Mouse (Mus musculus) CD4-positive, CD25-positive, alpha-beta regulatory T cell, adult 2 months (primary cell): Measurements from ENCODE around the gene Pacs2.

Source experiments
- DNase-seq: peaks from one replicate; pipeline ENCODE4 v3.0.0-alpha.2; 2012; ENCODE audit warnings: low read depth, low spot score

Gene Pacs2

DNA sequence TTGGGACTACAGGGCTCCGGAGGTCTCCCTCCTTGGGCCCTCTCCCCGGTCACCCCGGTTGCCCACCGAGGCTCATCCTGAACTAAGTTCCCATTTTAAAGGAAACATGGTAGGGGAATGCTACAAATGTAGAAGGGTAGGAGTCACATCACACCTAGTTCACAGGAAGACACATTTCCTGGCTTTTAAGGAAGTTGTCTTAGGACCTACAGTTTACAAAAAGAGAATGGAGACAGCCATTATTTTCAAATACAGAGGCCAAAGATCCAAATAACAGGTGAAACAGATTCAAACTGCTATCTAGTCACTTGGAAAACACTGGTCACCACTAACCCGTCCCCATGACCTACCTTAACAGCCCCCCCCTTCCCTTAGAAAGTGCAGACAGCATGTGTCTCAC is 1.9 kb upstream of the Pacs2 start:
- no peak for DNase-seq

- no peak for DNase-seq
Measured at GRCm38 (mm10) chr12:113013021-113013491, 1.3 kb upstream of the Pacs2 start.

DNA sequence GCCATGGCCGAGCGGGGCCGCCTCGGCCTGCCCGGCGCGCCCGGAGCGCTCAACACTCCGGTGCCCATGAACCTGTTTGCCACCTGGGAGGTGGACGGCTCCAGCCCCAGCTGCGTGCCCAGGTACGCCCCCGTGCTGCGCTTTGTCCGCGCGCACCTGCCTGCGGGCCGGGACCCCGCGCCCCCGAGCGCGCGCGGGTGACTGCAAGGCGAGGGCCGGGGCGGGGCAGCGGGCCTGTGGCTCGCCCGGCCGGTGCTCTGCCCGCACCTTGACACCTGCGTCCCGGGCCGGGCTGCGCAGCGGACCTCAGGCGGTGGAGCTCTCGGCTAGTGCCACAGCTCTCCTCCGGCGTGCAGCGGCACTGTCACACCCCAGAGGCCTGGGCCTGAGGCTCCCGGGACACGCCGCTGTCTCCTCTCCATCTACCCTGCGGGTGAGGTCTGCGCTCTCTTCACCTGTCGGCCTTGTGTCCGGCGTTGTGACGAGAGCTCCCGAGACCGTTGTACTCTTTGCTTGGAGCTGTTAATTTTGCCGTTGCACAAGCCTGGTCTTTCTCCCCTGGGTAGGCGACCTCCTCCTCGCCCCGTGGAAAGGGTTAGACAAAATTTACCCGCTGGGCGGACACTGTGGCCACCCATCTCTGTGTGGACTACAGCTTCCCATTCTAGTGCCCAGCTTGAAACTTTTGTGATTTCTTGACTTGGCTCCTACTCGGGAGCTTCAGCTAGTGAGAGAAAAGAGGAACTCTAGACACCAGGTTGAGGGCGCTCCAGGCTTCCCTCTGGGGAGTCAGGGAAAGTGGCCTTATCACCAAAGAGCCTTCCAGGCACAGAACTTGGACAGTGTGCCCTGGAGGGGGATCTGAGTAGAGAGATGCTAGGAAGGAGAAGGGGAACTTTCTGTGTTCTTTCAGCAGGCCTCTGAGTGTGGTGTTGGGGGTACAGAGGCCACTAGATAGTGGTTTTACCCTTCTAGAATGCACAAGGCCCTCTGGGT is 551 bp downstream of the Pacs2 start:
- peak; percentile 58 for DNase-seq

DNA sequence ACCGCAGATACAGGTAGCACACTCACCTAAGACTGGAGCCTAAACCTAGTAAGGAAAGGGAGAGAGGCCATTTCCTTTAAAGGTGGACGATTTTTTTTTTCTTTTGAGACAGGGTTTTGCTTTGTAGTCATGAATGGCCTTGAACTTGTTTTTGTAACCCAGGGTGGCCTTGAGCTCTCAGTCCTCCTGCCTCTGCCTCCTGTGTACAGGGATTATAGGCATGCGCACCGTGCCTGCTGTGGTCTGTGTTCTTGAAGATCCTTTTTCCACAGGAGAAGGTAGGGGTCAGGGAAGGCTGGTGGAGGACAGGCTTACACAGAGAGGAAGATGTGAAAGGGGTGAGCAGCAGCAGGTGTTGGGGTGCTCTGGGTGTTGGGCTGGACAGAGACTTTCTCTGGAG is 1.6 kb downstream of the Pacs2 start:
- no peak for DNase-seq

DNA sequence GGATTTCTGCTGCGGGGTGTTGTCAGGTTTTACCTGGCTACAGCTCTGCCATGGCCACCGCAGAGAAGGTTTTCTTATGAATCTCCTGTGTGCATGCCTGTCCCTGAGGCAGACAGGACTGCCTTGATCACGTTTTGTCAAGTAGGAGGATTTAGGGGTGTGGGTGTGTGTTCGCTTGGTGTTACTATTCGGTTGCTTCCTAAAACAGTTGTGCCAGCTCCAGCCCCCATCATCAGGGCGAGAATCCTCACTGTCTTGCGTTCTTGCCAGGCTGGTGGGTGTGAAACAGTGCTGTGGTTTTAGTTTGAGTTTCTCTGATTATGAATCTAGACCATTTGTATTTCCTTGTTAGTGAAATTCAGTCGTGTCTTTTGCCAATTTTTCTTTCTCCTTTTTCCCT is 2.7 kb downstream of the Pacs2 start:
- no peak for DNase-seq

DNA sequence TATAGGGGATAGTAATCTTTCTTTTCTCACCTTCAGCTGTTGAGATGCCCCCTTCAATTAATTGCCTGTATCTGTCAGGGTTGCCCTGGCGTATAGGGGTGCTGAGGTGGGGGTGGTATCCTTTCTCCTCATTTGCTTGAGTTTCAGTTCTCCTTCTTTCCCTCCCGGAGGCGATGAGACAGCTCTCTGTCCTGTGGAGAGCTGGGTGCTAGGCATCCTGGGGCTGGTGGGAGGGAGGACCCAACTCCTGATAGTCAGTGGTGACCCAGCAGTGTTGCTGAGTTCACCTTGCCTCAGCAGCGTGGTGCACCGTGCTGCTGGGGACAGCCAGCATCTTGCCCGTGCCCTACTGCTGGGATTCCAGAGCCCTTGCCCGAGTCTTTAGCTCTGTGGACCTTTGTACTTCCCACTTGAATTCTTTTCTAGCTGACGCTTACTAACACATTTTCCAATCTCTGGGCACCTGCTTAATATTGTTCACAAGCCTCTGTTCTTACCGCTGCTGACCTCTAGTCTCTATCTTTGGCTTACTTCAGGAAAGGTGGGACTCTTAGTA is 3.2 kb downstream of the Pacs2 start:
- no peak for DNase-seq

- DNase-seq: no peak
Measured at GRCm38 (mm10) chr12:113018763-113019162, 4.5 kb downstream of the Pacs2 start.

DNA sequence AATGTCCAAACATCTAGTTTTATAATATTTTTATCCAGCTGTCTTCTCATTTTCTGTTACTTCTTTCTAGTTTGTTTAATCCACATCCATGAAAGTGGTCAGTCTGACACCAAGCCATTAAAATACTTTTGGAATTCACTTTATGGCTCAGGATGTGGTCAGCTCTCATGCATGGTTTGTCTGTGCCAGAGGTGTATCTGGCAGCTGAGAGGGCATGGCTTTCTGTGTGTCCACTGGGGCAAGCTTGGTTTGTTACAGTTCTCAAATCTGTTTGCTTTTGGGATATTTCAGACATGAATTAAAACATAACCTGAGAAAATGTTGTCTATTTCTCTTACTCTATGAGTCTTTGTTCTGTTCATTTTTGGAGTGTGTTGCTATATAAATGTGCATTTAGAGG is 7.2 kb downstream of the Pacs2 start:
- DNase-seq: no peak

GRCm38 (mm10) chr12:113023082-113023481 is 8.8 kb downstream of the Pacs2 start:
- DNase-seq: no peak

DNA sequence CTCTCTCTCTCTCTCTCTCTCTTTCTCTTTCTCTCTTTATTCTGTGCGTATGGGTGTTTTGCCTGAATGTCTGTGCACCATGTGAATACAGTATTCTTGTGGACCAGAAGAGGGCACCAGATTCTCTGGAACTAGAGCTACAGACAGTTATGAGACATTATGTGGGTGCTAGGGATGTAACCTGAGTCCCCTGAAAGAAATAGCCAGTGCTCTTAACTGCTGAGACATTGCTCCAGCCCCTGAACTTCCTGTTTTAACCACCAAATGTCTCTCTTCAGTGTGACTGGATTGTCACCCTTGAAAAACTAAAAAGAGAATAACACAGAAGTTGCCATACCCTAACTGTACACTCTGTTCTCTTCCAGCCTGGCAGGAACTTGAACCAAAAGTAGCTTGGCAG is 12.2 kb downstream of the Pacs2 start:
- peak; percentile 34 for DNase-seq

GRCm38 (mm10) chr12:113027495-113027894 is 13.2 kb downstream of the Pacs2 start:
- no peak for DNase-seq

DNA sequence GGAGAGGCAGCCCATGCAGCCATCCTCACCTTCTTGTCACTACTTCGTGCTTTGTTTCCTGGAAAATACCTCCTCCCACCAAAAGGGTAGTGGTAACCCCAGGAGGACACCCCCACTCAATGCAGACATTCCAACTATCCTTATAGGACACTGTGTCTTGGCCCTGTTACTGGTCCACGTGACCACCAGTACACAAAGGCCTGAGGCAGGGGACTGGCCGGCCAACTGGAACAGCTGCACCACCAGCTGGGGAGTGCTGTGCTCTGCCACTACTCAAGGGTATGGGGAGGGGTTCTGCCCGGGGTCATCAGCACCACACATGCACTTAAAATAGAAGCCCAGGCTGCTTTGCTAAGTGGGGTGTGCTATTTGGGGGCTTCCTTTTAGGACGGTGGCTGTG is 13.8 kb downstream of the Pacs2 start:
- DNase-seq: no peak

- DNase-seq: no peak
Measured at GRCm38 (mm10) chr12:113028898-113029297, 14.6 kb downstream of the Pacs2 start.

DNA sequence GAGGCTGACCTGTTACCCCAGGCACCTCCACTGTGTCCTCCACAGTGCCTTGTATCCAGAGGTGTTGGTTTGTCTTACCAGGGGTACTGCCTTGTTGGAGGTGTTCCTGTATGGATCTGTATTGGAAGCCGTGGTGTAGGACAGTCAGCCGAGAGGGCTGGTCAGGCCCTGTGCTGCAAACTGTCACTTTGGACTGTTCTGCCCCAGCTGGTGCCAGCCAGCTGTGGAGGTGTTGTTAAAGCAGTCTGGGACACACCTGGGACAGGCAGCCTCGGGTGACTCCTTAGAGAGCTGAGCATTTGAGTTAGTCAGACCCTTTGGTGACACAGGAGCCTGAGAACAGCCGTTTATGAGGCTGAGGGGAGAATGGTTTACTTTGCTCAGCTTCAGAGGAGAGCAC is 15.7 kb downstream of the Pacs2 start:
- no peak for DNase-seq

DNA sequence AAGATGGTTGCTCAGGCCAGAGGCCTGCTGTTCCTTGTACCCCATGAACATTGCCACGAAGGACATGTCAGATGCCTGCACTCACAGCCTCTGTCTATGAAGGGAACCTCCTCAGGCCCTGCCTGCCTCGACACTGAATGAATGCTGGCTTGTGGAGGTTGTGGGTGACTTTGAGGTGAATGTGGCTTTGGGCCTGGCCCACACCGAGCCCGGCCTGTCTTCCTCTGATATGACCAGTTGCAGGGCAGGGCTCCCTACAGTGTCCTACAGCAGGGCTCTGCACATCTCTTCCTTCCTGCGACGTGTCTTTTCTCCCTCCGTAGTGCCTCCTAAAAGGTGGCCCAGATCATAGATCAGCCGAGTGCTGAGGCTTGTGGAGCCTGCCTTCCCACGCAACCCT is 16.7 kb downstream of the Pacs2 start:
- DNase-seq: no peak

GRCm38 (mm10) chr12:113031441-113031840 is 17.1 kb downstream of the Pacs2 start:
- no peak for DNase-seq

- DNase-seq: no peak
Measured at GRCm38 (mm10) chr12:113032296-113033250, 18.3 kb downstream of the Pacs2 start.

GRCm38 (mm10) chr12:113035093-113035492 is 20.8 kb downstream of the Pacs2 start:
- no peak for DNase-seq

DNA sequence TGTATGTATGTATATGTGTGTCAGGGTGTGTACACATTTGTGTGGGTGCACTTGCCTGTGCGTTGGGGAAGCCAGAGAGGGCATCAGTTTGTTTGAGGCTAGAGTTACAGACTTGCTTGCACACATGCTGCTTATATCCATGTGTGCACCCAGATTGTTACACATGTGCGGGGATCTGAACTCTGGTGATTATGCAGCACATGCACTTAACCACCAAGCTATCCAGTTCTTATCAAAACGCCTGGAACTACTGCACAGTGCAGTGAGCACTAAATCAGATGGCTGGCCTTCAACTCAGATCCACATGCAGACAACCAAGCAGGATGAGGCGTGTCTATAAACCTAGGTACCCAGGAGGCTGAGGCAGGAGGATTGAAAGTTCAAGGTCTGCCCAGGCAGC is 22.7 kb downstream of the Pacs2 start:
- DNase-seq: no peak

- no peak for DNase-seq
Measured at GRCm38 (mm10) chr12:113038414-113038813, 24.1 kb downstream of the Pacs2 start.

- peak; percentile 34 for DNase-seq
Measured at GRCm38 (mm10) chr12:113041481-113042439, 27.5 kb downstream of the Pacs2 start.
